Mouse (Mus musculus) megakaryocyte, embryonic 14.5 days (primary cell): Measurements from ENCODE around the gene Slc22a3.

ENCODE experiments used
- FLI1 ChIP-seq: IDR thresholded peaks from 2 replicates; pipeline ENCODE4 v1.6.1; 2012; ENCODE audit warnings: low read length, inconsistent platforms, mixed read lengths
- GATA1 ChIP-seq: IDR thresholded peaks from 3 replicates; pipeline ENCODE4 v1.6.1; 2012; ENCODE audit warnings: mixed read lengths, low read length, inconsistent platforms, borderline replicate concordance

DNA sequence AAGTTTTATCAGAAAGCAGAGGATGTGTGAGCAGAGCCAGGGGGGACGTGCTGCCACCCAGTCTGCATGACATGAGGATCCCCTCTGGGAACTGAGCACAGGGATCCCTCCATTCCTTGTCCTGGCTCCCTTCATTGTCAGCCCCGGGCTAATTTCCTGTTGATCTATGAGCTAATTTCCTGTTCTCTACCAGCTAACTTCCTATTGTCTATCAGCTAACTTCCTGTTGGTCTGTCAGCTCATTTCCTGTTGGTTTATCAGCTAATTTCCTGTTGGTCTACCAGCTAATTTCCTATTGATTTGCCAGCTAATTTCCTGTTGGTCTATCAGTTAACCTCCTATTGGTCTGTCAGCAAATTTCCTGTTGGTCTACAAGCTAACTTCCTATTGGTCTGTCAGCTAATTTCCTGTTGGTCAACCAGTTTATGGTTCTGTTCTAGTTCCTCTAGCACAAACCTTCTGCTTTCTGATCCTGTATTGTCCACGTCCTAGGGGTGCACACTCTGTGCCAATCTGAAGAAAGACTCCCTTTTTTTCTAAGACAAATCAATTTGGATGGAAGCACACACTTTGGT lies 32.9 kb downstream of the Slc22a3 start:
- TF ChIP-seq GATA1: peak; percentile 49; the same call in 1 of the 3 replicates
- peak; percentile 93 for TF ChIP-seq FLI1
